Mouse (Mus musculus): ENCODE measurements at regions not wholly inside any gene's neighbourhood (a gene's known extent, or its start where the extent isn't known, plus 50 kb on each side); places are given as distances from the start of the nearest gene placed in this dataset.

DNA sequence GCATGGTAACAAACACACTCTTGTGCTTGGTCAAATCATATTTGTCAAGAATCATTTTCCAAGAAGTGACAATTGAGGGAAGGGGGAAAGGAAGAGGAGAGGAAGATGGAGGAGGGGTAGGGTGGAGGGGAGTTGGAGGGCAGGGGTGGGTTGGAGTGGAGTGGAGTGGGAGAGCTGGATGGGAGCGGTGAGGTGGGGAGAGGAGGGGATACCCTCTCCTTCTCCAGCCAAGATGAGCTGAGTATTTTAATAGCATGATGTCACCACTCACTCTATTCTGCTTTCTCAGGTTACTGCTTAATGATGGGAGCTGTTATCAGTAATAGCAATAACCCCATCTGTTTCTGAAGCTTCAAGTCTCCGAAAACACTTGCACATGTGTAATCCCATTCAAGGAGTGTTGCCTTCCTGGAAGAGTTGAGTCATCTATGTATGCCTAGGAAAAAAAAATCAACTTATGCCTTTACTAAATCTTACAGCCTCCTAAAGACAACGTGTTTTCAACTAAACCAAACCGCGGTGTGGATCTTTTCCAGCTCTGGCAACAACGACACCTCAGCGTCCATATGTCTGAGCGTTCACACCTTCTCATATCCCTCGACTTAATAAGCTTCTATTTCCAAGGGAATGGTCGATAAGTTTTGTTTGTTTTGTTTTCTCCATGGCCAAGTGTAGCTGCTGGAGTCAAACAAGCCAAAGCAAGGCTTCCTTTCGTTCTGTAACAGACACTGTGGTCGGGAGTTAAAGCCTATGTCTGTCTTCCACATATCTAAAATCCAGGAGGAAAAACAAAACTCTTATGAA is 187.0 kb upstream of the Mgmt start:
- DNase-seq, result no peak

DNA sequence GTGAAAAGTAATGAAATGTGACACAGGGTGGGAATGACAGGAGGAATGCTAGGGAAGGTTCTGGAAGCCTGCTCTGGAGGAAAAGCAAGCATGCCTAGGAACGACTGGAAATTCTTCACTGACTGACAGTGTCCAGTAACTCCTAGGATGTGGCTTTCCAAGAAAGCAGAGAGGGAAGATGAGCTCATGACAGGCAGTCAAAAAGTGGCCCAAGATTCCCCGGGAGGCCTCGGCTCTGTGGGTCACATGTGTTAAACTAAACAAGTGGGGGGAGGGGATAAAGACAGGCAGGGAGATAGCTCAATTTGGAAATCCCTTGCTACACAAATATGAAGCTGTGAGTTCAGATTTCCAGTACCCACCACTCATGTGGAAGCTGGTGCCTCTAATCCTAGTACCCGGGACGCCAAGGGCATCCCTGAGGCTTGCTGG is 186.4 kb upstream of the Mgmt start:
- peak; percentile 13 for DNase-seq

DNA sequence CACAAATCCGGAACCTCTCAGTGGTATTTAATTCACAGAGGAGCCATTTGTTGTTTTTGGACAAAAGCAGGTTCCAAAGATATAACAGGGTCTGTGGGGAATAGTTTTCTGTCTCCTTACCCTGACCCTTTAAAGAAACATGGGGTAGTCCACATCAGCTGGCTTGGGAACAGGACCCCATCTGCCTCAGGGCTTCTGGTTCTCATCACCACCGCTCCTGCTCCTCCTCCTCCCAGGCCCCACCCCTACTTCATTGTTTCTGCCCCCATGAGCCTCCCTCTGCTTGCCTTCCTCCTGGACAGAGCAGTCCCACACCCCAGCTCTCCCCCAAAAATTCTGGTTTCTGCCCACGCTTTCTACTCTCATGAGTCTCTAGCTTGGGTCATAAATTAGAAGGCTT is 183.8 kb upstream of the Mgmt start:
- DNase-seq, result no peak

DNA sequence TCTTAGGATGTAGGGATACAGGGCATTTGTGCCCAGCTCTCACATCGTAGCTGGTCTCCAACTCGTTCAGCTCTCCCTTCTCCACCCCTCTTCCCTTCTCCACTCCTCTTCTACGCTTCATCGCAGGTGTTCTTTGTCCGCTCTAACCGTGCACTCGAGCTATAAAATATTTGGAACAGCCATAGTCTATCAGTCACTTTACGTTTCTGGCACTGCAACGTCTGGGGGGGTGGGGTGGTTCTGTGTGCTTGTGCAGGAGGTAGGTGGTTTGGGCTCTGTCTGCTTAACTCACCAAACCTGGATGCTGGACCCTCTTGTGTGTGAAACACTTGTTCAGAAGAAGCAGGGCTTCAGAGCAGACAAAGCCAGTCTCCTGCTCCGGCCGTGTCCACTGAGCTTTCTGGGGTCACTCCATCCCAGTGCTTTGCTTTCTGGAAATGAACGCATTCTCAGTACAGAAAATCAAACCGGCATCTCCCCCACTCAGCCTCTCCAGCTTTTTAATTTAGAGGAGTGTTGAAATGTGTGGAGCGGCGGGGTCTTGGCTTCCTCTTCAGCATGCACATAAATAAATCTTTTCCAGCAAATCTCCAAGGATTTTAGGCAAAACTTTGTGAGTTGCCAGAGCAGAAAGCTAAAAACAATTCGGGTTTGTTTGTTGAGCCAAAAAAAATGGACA is 181.3 kb upstream of the Mgmt start:
- no peak for DNase-seq

DNA sequence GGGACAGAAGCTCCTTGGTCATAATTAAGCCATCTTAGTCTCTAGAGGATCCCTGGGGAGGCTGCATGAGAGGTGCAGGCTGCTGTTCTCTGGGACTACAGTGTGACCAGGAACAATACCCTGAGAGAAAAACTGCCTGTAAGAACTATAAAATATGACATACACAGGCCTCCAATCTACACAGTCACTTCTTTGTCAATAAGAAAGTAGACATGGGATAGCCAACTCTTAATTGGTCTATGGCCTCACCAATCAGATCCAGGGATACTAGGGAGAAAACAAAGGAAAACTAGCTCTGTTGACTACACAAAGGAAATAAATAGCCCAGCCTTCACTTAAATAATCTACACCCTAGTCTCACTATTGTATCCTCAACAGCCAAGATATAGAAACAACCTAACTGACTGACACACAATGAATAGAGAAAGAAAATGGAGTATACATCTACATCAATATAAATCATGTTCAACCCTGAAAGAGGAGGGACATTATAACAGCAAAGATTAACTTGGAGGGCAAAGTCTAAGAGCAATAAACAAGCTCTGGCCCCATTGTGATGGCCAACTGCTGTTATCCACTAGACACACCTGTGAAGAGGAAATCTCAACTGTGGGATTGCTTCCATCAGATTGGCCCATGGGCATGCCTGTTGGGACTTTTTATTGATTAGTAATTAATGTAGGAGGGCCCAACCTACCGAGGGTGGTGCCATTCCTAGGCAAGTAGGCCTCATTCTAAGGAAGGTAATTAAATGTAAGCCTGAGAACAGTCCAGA is 166.6 kb upstream of the Mgmt start:
- no peak for DNase-seq

DNA sequence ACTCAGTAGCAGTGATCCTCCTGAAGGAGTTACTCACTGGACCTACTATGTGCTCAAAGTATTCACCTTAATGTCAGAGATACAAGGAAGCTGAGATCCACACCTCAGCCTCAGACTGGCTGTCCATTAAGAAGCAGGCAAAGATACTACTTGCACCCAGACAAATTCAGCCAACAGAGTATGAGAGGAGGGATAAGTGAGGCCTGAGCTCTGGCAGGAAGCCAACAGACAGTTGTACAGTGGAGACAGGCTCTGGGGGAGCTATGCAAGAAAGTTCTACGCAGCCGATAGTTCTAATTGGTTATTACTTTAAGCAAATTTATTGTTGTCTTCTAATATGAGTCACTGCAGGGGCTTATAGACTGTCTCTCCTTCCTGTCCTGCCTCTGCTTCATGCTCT is 152.2 kb upstream of the Mgmt start:
- no peak for DNase-seq

DNA sequence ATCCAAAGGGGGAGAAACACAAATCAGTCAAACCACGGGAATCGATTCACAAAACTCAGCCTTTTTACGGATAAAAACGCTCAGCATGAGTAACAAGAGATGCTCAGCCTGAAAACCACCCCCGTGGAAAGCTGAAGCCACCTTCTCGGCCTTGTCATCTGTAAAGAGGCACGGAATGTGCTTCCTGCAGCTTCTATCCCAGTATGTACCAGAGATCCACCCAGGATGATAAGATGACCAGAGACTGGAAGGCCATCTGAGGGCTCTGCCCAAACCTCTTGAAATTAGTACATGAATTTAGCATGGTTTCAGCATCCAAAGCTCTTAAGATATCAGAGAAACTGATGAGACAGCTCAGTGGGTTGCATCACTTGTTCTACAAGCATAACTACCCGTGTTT is 149.0 kb upstream of the Mgmt start:
- DNase-seq, result no peak

DNA sequence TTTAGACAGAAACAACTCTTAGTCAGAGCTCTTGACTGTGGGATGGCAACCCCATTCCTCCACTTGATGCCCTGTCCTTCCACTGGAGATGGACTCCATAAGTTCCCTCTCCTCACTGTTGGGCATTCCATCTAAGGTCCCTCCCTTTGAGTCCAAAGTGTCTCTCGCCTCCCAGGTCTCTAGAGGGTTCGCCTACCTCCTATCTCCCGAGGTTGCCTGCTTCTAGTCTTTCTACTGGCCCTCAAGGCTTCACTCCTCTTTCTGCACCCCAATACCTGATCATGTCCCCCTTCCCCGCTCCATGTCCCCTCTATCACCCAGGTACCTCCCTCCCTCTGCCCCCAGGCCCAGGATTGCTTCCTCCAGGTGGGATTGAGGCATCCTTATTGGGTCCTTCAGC is 142.9 kb upstream of the Mgmt start:
- no peak for DNase-seq

DNA sequence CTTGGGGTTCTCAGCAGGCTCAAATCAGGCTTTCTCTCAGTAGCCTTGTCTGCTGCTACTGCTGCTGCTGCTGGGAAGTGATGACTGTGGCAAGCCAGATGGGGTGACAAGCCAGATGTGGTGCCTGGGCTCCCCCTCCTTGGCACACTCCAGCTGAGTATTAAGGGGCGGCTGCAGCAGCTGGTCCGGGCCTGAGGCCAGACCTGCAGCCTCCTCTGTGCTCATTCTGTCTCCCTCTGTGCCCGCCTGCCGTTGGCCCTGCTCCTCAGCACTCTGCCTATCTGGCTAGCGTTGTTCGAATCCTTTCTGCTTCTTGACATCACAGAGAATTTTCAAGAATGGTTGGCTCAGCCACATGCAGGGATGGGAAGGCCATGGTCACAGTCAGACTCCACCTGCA is 139.6 kb upstream of the Mgmt start:
- no peak for DNase-seq

DNA sequence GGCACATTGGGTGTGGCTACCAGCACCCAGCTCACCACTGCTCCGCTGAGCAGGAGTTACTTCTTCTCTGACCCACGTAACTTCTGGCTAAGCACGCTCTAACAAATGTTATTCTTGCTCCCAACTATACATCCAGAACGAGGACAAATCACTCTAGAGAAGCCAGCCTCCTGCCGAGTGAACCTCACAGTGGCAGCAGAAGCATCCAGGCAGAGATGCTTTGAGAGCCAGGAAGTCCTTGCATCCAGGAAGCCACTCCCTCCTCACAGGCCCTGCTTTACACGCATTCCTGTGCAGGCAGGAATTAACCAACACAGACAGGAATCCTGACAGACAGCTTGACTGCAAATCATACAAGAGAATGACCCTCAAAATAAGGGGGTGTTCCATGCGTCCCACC is 129.4 kb upstream of the Mgmt start:
- no peak for DNase-seq

DNA sequence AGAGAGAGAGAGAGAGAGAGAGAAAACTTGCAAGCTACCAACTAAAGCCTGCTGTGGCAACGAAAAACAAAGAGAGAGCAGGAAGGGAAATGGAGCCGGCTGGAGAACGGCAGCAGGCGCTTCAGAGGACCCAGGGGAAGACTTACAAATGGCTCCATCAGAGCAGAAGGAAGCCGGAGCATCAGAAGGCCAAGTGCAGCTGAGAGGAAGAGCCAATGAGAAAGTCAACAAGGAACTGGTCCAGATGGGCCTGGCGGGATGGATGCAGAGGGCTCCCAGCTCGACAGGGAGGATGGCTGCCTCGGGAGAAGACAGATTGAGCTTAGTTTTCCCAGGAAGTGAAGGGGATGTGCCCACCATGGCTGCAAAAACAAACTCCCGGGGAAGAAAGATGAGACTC is 127.2 kb upstream of the Mgmt start:
- no peak for DNase-seq

DNA sequence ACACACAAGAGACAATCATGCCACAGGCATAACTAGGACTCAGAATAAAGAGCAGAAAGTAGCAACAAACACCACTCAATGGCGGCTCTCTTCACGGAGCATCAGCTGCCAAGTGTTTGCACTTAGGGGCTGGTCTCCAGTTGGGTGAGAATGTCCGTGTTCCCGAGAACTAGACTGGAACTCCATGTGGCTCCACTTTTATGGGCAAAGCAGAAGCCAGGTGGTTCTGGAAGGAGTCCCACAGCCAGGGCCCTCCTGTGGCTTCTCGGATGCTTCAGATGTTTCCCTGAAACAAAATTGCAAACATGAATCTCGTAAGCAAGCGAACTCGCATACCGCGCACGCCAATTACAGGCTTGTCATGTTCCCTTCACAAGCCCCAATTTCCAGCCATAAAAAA is 113.7 kb upstream of the Mgmt start:
- no peak for DNase-seq

DNA sequence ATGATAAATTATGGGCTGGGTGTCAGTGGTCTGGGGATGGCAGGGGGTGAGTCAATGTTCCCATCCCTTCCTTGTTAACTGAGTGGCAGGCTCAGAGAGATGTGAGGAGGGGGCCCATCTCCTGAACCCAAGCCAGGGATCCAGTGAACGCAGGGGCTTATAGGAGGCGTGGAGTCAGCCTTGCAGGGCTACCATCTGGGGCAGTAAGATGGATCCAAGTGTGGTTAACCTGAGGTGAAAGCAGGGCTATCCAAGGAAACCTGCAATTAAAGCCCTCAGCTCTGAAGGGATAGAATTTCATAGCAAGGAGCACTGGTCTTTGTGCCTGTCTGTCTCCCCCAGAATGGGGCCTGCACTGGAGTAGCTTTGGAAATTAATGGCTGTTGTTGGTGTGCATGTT is 103.3 kb upstream of the Mgmt start:
- DNase-seq, result no peak

DNA sequence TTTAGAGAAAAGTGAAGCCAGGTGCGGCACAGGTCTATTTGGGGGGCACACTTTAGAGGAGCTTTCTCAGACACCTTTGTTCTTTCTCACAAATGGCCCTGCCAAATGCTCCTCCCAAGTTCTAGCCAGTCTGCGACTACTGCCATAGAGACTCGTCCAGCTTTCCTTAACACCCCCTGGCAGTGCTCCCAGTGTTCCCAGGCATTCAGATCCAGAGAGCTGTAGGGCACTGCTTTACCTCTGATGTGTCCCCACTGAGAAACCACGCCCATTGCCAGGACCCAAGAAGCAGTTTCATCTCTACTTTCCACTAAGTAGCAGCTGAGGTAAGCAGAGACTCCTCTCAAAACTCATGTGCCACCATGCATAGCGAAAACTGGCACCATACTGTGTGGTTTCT is 102.3 kb upstream of the Mgmt start:
- DNase-seq, result no peak

DNA sequence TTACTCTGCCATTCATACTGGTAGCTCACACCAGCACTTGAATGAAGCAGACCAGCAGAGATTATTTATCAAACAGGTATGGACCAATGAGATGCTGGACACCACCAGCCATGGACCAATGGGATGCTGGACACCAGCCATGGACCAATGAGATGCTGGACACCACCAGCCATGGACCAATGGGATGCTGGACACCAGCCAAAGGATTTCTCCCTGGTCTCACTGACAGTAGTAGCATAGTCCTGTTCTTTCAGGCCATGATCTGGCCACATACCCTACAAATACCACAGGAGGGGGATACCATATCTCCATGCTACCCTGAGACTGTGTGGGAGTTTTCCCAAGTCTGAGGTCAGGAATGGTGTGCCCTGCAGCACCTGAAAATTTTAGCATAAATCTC is 98.0 kb upstream of the Mgmt start:
- DNase-seq, result no peak

DNA sequence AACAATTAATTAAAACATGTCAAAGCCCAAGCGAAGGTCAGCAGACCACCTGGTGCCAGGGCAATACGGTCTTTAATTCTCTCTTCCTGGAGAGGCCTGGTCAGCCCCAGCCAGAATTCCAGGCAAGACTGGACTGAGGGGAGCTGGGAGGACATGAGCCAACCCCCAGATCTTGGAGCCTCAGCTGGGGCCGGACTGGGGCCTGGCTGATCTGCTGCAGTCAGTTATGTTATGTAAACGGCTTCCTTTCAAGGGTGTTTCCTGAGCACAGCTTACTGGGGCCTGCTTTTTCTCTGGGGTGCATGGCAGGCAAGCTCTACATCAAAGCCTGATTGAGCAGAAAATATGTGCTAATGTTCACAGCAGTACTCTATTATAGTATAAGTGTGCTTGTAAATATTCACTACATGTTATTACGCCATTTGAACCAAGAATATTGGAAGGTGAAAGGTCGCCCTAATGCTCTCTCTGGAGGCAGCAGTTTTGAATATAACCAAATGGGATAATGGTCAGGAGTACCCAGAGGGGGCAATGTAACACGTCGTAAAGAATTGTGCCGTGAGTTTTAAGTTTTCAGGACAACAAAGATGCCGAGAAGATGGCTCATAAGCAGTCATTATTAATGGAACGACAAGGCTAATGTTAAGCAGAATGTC is 96.5 kb upstream of the Mgmt start:
- no peak for DNase-seq

DNA sequence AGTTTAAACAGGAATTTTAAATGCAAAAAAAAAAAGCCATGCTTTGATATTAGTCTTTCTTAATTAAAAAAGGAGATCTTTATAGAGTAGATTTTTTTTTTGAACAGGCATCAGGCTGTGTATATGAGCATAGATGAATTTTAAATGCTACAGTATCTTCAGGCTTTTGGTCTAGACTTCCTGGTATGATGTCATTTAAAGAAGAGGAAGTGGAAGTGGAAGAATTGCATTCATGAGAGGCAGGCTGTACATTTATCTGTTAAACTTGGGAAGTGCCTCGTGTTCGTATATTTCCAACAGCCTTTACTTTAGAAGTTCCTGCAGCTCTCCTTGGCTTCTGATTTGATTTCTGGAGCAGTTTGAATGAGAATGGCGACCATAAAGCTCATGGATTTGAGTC is 95.8 kb upstream of the Mgmt start:
- DNase-seq, result no peak

DNA sequence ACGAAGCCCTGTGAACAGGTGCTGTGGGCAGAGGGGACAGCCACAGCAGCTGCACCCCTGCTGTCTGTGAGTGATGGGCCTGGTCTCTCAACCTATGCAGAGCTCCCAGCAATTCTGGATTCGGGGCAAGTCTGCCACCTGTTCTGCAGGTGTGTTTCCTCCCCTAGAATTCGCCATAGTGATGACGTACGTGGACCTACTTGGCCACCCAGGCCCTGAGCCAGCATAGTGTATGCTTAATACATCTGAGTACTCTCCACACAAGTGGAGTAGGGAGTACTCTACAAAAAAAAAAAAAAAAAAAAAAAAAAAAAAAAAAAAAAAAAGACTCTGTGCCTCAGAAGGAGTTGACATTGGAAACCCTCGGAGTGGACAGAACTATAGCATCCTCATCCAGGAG is 87.3 kb upstream of the Mgmt start:
- peak; percentile 54 for DNase-seq

DNA sequence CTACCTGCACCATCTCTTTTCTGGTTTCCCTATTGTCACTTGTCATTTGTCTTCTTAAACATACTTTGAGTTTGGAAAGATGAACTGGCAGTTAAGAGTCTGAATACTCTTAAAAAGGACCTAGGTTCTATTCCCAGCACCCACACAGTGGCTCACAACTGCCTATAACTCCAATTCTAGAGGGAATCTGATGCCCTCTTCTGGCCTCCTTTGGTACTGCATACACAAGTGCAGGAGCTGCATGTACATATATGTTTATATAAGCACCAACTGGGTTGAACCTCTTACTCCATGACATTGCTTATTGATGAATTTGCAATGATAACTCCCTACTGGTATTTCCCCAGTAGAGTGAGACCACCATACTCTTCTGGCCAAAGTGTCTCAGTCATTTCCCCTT is 86.4 kb upstream of the Mgmt start:
- no peak for DNase-seq

DNA sequence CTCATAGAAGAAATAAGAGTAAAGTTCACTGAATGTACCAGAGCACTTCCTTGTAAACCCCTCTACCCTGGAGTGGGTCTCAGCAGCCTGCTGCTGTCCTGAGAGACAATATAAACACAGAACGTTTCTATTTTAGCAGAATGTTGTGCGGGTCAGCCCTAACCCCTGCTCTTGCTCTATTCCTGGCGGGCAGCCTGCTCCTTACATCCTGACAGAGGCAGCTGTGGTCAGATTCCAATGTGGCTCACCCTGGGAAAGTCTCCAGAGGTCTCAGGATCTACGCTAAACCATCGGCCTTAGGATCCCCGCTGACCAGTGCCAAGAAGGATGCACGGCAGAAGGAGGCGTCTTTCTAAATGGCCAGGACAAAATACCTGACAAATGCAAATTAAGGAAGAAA is 84.8 kb upstream of the Mgmt start:
- DNase-seq, result no peak

DNA sequence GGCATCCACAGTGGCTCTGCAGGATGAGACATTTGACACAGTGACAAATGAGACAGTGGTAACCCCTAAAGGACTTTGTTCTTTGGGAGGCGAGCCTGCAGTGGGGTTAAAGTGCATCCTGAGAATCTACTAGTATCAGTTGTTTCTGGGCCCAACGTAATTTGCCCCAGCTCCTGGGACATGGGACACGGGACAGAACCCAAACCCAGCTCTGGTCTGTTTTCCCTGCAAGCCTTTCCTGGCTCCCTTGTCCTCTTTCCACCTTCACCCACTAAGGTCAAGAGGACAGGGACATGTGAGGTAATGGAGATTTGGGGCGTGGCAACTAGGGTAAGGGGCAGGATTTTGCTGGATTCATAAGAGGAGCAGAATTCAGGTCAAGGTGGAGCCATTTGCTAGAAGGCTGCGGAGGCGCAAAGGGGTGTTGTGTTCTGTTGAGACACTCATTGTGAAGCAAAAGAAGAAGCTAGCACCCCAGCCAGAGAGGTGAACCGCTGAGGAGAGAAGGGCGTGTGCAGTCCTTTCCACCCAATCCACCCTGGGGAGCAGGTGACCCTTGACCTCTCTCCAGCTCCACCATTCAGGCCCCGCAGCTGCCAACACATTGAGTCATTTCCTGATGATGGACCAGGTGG is 80.6 kb upstream of the Mgmt start:
- no peak for DNase-seq

DNA sequence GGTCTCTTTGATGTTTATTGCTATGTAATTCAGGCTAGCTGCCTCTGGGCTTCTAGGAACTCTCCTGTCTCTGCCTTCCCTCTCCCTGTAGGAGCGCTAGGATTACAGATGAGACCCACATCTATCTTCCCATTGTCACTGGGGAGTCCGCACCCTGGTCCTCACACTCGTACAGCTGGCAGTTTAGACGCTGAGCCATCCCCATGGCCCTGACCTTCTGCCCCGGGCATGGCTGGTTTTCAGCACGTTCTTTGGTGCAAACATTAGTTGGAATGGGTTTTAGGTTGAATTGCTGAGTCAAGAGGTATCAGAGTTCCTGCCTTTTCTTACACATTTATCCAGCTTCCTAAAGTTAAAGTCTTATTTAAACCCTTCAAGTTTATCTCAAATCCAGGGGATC is 79.7 kb upstream of the Mgmt start:
- DNase-seq, result no peak

DNA sequence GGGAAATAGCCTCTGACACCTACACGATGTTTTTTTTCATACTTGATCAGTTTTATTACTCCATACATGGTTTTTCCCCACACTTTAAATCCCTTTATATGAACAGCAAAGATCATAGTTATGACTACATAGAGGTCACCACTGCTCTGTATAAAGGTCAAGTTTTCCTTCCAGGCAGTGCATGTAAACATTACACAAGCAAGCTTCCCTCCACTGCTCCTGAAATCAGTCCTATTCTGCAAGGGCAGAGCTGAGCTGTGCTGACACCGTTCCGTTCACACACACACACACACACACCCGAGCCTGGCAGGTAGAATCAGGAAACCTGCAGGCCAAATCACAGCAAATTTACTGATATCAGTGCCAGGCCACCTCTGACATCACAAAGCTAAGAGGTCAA is 74.1 kb upstream of the Mgmt start:
- no peak for DNase-seq

All from lung, postnatal 10 days (tissue).